Mouse (Mus musculus) lung, postnatal 14 days (tissue): ENCODE results near the gene Myo1d.

Source experiments
- DNase-seq: peaks from one replicate; pipeline ENCODE4 v3.0.0; 2021

Myo1d gene

DNA sequence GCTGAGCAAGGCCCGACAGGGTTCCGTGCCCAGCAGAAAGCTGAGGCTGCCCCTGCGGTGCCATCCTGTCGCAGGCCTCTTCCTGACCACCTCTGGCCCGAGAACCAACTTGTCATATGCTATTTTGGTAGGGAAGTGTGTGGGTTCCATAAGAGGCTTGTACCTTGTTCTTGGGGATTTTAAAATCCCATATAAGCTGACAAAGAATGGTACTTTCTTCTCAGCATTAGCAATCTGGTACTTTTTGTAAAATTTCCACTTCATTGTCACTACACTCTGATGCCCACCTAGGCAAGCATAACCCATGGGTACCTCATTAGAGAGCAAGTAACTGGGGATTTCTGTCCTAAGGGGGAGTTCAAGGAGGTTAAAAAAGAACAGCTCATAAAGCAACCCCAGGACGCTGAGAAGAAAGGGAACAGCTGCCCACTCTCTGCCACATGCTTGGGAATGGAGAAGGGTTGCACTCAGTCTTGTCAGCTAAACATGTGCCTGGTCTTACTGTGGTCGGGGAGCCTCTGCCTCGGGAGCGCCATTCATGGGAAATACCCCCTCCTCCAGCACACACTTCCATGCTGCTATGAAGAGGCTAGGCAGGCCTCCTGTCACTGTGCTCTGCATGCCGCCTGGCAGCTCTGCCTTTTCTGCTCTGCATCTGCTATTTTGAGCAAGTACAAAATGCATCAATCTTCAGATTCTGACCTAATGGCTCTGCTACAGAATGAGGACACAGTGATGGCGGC lies 281.3 kb downstream of the Myo1d start:
- no peak for DNase-seq

DNA sequence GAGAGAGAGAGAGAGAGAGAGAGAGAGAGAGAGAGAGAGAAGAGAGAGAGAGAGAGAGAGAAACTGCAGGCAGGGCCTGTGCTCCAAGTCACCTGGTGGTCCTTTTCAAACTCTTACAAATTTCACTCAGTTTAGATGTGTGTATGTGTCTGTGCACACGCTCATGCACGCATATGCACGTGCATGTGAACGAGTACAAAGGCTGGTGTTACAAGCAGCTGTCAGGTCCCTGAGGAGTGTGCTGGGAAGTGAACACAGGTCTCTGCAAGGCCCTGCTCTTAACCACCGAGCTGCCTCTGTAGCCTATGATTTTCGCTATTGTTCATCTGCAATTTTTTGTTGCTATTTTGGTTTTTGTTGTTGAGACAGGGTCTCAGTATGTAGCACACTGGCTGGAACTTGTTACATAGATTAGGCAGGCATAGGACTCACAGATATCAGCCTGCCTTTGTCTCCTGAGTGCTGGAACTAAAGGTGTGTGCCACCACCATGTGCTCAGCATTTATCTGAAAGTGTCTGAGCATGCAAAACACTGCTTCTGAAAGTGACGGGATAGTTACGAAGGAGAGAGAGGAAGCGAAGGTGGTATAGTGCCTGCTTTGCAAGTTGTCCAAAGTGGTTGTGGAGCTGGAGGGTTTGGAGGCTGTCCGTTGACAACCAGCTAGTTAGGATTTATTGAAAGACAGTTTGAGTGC lies 282.5 kb downstream of the Myo1d start:
- DNase-seq, result no peak

DNA sequence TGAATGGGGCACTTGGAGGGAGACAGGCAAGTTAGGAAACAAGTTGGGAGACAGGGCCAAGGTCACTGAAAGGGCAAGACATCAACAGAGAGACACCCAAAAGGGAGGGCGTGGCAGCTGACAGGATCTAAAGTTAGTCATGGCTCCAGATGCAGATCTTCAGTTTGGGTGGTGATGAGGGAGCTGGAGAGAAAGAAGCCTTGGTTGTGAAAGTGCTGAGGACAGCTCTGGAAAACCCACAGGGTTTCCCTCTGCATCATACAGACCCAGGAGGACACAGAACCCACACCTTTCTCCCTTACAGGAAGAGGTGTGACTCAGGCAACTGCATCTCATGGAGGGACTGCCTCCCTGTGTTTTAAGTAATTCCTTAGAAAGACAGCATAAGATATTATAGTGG lies 283.2 kb downstream of the Myo1d start:
- DNase-seq, result no peak

DNA sequence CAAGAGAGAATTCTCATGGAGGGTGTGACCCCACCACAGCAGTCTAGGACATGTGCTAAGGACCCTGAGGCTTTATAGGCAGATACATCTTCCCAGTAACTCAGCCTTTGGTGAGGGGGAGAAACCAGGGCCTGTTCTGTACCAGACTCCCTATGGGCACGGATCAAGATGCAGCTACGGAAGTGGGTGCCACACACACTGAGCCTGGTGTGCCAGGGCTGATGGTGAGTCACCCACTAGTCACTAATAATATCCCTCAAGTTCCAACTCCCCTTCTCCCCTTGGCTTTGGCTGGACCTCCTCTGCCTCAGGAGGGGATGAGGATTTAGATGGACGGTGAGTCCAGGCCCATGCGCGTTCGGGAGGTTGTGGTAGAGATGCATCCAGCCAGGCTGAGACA lies 283.9 kb downstream of the Myo1d start:
- no peak for DNase-seq

DNA sequence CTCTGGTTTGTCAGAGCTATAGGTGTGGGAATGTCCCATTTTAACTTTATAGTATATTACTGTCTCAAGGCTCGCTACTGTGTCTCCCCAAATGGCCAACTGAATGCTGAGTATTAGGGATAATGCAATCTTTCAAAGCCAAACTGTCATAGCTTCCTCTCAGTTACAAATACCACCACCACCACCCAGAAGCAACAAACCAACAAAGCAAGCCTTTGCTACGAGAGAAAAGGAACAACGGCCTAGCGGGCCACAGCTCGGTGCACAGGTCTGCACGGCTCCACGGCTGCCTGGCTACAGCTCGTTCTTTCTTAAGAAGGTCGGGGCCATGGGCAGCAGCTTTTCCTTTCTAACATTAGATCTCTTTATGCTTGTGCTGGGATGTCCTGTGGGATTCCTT lies 285.0 kb downstream of the Myo1d start:
- no peak for DNase-seq

DNA sequence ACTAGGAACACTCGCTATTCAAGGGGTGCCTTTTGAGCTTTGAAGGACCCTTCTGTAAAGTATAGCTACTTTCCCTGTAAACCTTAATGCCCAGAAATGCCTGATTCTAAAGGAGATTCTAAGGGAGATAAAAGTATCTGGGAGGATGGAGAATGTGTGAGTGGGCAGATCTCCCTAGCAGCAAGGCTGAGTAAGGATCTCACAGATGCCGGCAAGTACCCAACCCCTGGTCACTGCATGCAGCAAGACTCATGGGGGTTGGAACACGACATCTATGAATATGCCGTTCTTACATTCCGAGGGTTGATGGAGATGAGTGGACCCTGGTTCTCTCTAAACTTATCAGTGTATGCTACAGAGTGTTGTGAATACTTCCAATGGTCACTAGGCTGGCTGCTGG lies 286.6 kb downstream of the Myo1d start:
- DNase-seq, result no peak

DNA sequence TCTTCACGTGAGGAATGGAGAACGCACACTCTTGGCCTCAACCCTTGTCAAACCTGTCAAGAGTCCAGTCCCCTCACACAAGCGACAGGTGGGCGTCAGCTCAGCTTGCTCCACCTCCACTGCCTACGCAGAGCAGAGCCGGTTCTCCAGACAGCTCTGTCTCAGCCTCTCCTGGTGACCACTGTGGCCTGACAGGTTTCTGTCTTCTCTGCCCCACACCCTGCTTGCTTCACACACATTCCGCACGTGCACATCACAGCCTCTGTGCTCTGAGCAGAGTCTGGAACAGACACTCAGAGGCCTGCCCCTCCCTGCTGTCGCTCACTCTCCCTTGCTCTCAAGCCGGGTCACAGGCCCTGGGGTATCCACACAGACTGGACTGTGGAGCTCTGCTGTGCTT lies 289.0 kb downstream of the Myo1d start:
- DNase-seq, result no peak

DNA sequence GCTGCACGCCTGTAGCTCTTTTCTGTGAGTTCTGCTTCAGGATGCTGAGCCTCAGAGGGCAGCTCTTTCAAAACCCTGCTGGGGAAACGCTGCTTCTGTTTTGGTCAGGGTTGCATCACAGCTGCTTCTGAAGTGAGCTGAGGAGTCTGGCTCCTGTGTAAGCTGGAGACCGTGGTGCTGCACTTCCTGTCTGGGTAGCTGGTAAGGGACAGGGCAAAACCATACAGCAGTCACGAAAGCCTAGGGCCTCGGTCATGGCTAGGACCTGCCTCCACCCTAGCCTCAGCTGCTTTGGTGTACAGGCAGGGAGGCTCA lies 290.0 kb downstream of the Myo1d start:
- peak; percentile 37 for DNase-seq

DNA sequence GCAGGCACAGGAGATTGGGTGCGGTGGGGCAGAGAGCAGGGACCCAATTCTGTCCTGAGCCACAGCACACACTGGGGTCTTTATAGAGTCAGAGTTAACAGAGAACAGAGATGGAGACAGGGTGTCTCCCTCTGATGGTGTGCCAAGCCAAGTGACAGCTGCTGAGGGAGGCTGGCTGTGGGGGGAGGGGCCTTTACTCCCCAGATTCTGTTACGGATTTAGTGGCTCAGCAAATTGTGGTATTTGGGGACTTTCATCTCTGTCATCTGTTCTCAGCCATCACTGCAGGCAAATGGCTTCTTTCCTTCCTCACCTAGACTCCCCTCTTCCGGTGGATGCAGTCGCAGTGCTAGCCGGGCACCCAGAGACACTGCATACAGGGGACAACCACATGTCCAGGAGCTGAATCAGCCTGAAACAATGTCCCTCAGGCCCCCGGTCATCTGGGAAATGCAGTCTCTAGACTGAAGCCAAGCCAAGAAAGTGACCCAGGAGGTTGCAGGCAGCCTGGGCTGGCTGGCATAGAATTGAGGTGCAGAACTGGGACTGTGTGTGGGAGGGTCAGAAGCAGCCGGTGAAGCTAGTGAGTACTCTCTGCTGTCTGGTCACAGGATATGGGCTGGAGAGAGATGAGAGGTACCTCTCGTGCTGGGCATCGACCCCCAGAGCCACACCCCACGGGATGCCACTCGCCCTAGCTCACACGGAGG lies 290.5 kb downstream of the Myo1d start:
- peak; percentile 19 for DNase-seq

DNA sequence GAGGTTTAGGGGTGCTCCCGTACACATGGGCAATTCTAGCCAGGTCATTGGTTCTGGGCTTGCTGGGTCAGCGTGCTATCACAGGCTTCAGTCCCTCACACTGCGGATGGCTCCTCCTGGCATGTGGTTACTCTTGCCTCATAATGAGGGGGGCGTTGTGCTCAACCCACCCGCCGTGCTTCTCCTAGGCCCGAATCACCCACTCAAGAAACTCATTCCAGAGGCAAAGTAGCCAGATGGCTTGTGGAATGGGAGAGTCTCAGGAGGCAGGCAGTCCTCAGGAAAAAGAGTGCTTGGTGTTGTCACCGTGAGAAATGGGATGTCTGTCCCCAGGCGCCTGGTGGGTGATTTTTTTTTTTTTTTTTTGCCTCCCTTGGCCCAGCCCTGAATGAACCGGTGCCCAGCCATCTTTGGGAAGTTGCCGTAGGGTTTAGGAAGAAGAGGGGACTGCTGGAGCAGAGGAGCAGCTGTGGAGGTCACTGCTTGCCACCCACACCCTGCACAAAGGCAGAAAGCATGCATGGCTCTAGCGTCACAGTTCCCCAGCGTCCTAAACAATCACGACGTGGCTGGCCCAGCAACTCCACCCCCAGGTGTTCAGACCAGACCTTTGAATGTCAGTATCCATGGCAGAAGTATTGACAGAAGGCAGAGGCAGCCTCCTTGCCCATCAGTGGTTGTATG lies 291.8 kb downstream of the Myo1d start:
- DNase-seq, result no peak

DNA sequence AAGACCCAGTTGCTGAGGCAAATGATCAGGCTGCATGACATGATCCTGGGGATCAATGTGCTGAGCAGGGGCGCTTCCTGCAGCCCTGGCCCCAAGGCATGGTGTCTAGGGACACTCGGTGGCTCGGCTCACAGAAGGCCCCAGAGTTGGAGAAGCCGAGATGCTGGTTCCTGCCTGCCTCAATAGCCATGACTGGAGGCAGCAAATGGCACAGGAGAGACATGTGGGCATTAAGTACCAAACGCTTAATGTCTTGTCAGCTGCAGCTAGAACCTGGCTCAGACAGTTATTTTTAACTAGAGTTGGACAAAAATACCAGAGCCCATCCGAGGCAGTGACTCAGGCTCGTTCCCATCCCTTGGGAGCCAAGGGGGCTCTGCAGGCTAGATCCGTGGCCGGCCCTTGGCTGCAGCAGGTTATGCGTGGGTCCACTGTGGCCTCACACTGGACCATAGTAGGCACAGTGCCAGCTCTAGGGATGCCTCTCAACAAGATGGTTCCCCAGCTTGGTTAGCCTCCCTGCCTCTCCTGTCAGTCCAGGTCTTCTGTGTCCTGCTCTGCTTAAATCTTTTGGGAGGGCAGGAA lies 294.1 kb downstream of the Myo1d start:
- DNase-seq, result no peak

DNA sequence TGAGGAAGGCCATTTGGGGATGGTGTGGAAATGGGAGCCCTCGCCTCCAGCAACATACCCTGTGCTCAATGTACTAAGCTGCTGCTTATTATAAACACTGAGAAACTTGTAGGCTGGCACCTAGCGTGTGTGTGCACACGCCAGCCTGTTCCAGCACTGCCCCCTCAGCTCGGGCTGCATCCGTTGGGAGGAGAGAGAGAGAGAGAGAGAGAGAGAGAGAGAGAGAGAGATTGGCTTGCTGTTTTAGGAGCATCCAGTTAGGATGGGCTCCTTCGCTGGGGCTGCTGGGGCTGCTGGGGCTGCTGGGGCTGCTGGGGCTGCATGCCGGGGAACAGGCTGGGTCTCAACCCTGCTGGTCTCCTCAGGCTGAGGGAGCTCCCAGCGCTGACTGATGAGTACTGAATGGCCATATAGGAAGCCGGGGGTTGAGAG lies 294.7 kb downstream of the Myo1d start:
- DNase-seq, result no peak

DNA sequence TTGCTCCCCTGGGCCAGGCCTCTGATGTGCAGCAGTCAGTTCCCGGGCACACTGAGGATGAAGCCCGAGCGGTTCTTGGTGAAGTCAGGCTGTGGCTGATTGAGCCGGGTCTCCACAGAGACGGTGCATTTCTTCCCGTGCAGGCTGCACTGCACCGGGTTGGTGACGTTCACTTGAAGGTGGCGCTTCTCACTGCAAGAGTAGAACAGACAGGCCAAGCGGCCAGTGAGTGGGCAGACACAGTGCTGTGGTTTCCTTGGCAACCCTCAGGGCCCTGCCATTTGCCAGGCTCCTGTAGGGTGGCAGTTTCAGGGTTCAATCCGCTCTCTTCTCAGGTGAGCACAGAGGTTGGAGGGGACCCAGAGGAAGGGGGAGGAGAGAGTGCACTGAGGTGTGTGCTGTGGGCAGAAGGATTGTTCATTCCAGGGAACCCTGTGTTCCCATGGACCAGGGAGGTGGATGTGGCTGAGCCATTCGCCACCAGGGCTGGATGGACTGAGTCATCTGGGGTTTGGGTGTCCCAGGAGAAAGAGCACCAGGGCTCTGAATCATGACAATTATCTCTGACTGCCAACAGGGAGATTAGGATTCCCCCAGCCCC lies 295.5 kb downstream of the Myo1d start:
- DNase-seq, result no peak

DNA sequence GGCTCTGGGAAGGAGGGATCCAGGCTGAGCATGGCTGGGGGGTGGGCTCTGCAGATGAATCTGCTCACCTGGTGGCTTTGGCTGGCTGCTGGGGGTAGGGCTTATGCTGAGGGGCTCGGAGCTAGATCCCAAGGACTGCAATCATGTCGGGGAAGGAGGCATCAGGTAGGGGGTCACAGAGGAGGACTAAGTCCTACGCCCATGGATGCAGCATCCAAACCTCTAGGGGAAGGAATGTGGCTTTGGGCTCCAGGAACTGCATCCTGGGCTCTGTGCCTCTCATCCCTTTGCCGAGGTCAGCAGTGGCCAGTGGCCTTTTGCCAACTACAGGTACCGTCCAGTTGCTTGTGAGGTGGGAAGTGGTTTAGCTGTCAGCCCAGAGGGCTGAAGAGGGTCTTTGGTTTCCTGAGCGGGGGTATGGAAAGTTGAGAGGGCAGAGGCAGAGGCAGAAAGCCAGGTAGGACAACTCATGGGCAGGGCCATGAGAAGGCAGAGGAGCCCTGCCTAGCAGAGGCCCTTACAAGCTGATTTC lies 296.2 kb downstream of the Myo1d start:
- no peak for DNase-seq

DNA sequence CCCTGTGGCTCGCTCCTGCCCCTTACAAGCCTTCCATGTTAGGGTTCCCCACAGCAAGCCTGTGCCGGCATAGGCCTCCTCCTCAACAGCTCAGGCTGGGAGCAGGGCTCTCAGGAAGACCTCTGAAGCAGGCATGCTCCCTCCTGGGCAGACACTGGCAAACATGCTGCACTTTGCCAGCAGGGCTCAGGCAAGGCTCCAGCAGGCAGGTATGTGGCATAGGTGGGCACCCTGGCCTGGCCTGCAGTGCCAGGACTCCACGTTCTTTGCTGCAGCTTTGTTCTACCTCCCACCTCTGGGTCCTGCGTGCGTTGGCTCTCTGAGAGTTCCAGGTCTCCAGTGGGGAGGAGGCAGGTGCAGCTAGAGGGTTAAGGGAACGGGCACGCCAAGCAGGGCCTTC lies 296.9 kb downstream of the Myo1d start:
- DNase-seq, result no peak

DNA sequence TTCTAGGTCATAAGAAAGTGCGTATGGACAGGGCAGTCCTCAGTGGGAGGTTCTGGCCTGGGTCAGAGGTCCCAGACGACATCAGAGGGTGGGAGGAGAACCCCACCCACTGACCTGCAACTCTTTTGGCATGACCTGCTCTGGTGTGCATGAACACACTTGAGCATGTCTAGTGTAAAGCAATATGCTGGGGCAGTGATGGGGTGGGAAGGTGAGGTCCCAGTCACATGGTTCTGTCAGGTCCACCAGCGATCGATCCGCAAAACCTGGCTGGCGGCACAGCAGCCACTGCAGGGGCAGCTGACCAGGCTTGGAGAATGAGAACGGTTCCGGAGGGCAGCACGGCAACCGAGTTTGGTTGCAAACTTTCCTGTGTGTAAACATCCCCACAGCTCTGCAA lies 297.5 kb downstream of the Myo1d start:
- DNase-seq, result no peak

DNA sequence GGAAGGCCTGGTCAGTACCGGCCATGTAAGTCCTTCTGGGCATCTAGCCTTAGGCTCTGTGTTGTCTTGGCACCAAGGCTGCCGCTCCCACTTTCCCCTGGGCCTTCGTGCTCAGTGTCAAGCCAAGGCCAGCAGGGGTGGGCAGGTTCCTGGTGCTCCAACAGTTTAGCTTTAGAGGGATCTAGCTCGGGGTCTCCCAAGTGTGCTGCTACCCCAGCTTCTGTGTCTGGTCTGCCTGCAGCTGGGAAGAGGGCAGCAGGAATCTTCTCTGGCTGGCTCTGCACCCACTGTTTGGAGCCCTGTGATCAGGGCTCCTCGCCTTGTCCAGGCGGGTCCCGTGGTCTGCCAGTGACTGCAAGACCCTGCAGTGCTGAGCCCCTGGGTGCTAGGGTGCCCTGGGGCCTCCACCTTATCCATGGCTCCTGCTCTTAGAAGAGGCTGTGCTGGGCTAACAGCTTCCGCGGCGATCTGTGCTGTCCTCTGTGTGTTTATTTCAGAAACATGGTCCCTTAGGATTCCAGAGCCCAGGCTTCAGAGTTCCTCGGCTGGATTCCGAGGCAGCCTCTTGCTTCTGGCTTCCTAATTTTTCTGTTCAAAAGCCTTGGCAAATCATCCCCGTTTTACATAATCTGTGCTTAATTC lies 298.3 kb downstream of the Myo1d start:
- DNase-seq, result no peak

DNA sequence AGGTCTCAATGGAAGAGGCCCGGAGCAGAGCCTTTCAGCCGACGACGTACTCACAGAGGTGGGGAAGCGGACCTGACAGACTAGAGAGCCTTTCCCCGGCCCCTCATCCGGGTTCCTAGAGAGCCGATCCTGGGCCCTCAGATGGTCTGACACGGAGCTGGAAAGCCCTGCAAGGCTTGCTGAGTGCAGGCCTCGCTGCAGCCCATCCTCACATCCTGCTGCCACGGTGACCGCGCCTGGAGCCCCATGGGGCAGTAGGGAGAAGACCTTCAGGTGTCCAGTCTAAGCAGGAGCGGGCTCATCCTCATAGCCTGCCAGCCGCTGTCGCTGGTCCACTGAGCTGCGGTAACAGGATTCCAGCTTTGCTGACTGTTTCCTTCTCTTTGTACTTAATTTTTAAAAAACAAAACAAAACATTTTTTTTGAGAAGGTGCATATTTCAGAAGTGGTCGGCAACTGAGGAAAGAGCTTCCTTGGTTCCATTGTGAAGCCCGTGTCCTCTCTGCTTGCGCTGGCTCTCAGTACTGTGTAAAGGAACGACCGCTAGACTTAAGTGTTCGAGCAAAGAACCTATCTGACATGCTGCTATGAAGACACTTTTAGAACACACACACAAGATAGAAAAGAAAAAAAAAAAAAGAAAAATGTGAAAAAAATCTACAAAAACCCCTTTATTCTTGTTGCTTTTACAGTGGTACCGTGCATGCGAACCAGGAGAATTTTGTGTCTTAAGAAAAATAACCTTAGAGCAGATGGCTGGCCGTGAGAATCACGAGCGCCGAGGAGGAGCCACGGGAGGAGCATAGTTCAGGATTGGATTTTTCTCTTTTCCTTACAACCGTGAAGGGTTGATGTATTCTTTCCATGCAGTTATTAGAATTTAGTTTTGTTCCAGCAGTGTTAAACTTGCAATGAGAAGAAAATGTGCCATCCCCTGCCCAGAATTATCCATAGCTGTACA lies 299.6 kb downstream of the Myo1d start:
- no peak for DNase-seq

DNA sequence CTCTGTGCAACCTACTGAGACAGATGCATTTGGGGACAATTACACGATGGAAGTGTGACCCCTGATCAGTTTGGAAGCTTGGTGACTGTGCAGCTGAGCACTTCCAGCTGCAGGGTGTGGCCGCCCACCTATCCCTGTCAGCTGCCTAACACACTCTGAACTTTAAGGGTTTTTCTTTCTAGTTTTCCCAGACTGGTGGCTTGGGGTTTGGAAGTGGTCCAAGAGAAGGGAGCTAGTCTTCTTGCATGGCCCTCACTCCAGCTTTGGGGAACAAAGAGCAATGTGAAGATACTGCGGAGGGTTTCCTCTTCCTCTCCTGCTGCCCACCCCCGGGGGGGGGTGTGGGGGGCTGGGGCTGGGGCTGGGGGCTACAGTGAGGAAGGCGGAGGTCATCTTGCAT lies 300.4 kb downstream of the Myo1d start:
- DNase-seq, result no peak

DNA sequence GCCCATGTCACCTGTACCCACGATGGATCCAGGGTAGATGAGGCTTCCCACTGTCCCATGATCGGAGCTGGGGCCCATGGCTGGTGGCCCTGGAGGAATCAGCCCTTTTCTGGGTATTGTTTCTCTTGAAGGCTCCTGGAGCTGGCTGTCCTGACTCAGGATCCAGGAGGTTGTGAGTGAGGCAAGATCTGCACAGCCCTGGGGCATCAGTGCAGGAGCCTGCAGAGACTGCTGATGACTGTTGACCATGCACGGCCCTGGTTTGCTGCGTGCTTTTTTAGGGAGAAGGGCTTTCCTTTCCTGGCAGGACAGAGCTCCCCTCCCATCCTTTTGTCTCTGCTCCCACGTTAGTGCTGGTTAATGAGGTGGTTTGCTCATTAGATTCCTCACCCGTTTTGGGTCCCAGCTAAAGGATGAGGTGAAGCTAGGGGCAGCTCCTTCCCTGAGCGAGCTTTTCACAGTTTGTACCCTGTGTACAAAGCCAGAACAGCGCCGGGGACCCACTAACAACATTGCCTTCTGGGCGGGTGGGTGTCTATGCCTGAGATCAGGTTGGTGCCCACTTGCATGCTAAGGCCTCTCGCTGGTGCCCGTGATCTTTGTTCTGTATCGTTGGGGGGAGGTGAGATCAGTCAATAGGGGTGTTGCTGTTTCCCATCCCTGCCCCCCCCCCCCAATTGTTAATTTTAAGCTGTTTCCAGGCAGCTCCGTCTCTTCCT lies 301.0 kb downstream of the Myo1d start:
- DNase-seq, result no peak
